Mouse (Mus musculus) embryo, embryonic 11.5 days (tissue): ENCODE results near the gene Pla2g1b.
"Not testable (repeated sequence)": the region's sequence is repeated elsewhere in the genome, so short reads cannot be mapped to it uniquely, and the experiment has no call there.

Experiments used
- DNase-seq: peaks from one replicate; pipeline ENCODE4 v3.0.0-alpha.2; 2012; ENCODE audit warnings: low read depth, low spot score

Pla2g1b gene

DNA sequence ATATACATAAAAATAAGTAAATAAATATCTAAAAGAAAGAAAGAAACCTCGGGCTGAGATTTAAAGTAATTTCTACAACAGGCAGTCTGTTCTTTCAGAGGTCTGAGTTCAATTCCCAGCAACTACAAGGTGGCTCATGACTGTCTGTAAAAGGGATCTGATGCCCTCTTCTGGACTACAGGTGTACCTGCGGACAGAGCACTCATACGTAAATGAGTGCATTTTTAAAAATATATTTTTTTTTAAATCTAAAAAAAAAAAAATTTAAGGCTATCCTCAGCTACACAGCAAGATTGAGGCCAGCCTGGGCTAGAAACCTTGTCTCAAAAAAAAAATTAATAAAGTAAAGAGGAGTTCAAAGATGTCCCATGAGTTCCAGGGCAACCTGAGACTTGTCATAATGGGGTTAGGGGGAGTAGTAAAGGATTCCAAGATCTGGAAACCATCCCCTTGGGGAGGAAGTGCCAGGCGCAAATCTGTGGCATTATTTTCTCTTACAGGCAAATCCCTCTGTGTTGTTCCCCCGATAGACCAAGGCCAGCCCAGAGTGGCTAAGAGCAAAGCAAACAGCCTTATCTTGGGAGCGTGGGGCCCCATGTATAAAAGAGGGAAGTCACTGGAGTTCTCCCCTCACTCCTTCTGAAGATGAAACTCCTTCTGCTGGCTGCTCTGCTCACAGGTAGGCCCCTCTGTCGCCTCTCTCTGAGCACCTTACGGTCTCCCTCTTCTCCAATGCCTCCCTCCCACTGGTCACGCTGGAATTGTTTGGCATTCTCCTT lies at the start of gene Pla2g1b:
Gene Pla2g1b, plus strand, starts transcription at position 621 of the 779 bp plus-strand sequence.
- no peak for DNase-seq

GRCm38 (mm10) chr5:115428831-115429358 lies 37.2 kb upstream of the Pla2g1b start:
- DNase-seq = no peak

DNA sequence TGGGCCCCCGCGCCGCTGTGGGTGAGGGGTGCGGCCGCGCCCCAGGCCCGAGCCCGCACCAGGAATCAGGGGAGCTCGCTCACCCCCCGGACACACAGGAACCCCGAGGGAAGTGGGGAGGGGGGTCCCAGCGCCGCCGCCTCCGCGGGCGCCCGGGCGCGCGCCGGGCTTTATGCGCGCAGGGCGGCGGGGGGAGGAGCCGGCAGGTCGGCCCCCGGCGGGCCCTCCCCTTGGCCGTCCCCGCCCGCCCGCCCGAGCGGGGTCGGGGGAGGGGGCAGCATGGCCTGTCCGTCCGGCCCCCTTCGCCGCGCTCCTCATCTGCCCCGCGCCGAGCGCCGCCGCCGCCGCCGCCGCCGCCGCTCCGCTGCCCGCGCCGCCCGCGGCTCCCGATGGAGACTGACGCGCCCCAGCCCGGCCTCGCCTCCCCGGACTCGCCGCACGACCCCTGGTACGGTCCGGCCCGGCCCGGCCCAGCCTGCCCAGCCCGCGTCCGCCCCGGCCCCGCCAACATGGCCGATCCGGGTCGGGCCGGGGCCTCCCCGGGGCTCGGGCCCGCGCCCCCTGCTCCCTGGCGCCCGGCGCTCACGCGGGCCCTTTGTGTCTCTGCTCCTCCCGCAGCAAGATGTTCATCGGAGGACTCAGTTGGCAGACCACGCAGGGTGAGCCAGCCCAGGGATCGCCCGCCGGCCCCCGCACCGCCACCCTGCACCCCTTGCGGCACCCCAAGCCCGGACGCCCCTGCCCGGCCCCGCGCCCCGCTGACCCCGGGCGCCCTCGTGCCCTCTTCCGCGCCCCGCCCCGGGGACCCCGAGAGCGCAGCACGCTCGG lies 36.5 kb upstream of the Pla2g1b start, which contains the start of gene Msi1:
Gene Msi1, plus strand, starts transcription at position 241 of the 828 bp plus-strand sequence.
- DNase-seq = no peak

GRCm38 (mm10) chr5:115430187-115430960 lies 35.7 kb upstream of the Pla2g1b start:
- DNase-seq = no peak

DNA sequence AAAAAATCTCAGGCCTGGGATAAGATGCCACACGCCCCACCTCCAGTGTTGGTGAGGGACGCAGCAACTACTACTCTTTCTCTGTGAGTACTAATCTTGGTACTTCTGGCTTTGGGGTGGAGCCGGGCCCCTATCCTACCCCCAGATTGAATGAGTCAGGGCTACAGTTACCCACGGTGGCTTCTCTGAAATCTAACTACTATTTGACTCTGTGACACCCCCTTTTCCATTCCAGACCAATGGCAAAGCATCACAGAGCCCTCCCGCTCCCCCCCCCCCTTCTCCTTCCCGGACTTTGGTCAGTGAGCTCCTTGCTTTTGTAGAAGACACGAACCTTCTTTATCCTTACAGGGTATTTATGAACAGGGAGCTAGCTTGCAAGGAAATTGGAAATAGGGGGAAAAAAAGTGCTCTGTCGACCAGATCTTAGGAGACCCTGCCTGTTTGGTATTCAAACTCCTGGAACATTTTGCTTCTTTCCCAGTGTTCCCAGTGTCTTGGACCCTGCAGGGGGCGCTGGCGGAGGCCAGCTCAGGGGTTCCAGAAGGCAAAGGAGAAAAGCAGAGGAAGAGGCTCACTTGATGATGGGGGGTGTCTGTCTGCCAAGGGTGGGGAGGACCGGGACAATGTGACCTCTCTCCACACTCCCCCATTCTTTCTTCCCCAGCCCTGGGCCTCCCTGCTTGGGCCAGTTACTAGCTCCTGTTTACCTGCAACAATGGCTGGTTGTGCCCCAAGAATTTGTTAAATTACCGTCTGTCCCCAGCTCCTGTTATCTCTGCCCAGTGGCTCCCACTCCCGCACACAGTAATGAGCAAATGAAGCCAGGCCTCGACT lies 34.8 kb upstream of the Pla2g1b start:
- DNase-seq = no peak

GRCm38 (mm10) chr5:115431898-115432259 lies 34.2 kb upstream of the Pla2g1b start:
- no peak for DNase-seq

- DNase-seq = no peak
Observed at GRCm38 (mm10) chr5:115432395-115432794, 33.7 kb upstream of the Pla2g1b start.

- no peak for DNase-seq
Observed at GRCm38 (mm10) chr5:115433191-115433590, 32.9 kb upstream of the Pla2g1b start.

DNA sequence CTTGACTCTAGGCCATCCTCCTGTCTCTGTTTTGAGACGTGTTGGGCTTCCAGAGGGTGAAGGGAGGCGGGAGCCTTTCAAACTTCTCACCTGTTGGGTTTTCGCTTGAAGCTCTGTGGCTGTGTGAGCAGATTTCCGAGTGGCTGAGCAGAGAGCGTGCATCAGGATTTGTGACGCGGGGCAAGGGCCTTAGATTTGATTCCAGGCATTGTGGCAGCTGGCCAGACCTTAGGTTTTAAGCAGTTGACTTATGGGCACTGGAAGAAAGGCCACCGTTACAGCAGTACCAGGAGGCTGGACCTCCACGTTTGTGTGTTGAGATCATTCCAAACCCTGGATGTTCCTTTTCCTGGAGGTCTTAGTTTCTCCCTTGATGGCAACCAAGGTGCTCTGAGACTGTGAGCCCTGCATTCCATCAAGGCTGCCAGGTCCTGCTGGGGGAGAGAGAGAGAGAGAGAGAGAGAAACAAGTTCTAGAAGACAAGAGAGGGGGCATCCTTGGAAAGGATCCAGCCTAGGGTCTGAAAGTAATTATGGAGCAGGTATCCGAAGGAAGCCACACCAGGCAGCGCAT lies 31.7 kb upstream of the Pla2g1b start:
- no peak for DNase-seq

DNA sequence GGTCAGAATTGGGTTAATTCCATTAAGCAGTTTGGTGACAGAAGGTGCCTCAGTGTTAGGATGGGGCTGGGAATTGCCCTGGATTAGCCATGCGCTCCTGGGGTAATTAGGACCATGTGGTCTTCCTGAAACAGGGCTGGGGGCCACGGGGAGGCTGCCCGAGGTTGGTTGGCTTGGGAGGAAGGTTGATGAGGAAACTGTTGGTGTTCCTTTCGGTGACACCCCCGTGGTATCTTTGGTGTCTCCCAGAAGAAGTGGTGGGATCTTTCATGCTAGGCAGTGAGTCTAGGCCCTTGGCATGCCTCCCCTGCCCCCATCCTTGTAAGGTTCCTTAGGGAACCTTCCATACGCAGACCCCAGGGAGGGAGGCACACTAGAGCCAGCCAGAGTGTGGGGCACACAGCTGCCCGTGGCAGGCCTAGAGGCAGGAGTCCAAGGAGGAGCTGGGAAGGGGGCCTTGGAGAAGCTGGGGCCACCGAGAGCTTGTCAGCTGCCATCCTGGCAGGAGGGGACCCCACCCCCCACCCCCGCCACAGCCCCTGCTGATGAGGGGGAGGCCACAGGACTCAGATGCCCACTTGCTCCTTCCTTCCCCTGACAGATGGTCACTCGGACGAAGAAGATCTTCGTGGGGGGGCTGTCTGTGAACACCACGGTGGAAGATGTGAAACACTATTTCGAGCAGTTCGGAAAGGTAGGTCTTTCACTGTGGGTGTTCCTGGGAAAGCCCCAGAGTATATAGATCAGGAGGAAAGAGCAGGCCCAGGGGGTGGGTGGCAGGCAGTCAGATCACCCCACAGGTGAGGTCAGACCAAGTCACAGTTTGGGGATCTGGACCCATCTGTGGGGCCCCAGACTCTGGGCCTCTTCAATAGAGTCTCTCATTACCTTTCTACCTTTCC lies 31.0 kb upstream of the Pla2g1b start:
- DNase-seq = no peak

- DNase-seq = no peak
Observed at GRCm38 (mm10) chr5:115435755-115436379, 30.2 kb upstream of the Pla2g1b start.

DNA sequence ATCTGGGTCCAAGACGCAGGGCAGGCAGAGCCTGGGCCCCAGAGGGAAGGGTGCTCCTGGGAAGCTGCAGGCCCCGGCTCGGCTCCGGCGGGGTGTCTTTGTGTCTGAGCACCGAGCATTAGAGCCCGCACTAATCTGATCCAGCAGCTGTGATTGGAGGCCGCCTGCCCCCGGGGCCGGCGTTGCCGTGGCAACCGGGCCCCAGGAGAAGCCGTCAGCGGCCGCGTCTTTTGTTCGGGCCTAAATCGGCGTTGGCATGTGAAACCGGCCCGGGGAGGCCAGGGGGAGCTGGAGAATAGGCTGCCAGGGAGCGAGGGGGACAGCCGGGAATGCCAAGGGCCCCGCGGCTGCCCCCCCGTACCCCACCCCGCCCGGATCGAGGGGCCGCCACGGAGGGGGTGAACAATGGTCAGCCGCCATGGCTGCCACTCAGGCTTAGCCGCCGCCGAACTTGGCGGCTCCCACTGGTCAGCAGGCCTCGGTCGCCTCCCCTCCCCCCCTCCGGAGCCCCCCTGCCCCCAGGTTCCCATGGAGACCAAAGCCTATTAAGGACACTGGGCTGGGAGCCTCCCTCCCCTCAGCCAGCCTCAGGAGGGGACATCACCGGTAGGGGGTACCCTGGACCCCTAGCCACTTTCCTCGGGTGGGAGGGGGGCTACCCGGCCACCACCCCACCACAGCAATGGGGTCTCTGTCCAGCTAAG lies 29.5 kb upstream of the Pla2g1b start:
- DNase-seq = peak; percentile 86

- DNase-seq = no peak
Observed at GRCm38 (mm10) chr5:115437242-115437944, 28.7 kb upstream of the Pla2g1b start.

GRCm38 (mm10) chr5:115437945-115438315 lies 28.1 kb upstream of the Pla2g1b start:
- no peak for DNase-seq

DNA sequence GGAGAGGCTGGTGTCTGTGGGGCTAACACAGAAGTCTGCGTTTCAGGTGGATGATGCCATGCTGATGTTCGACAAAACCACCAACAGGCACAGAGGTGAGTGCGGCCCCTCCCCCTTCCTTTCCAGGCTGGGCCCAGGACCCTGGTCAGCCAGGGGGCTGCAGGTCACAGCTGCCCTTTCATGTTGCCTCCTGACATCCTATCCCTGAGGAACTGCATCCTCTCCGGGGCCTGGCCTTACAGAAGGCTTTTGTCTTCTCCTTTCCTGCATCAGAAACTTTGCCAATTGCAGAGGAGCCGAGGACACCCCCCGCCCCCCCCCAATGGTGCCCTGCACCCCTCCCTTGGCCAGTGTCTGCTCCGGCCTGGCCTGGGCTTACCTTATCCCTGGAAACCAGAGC lies 27.4 kb upstream of the Pla2g1b start:
- no peak for DNase-seq

- peak; percentile 67 for DNase-seq
Observed at GRCm38 (mm10) chr5:115441205-115441849, 24.7 kb upstream of the Pla2g1b start.

DNA sequence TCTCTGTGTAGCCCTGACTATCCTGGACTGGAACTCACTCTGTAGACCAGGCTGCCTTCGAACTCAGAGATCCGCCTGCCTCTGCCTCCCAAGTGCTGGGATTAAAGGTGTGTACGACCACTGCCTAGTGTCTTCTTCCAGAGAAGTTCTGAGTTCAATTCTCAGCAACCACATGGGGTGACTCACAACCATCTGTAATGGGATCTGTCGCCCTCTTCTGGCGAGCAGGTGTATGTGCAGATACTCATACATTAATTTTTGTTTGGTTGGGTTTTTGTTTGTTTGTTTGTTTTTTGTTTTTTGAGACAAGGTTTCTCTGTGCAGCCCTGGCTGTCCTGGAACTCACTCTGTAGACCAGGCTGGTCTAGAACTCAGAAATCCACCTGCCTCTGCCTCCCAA lies 23.4 kb upstream of the Pla2g1b start:
- not testable (repeated sequence) for DNase-seq
